ENCODE assay signal across 12 mouse cellular contexts in the genomic region with DNA sequence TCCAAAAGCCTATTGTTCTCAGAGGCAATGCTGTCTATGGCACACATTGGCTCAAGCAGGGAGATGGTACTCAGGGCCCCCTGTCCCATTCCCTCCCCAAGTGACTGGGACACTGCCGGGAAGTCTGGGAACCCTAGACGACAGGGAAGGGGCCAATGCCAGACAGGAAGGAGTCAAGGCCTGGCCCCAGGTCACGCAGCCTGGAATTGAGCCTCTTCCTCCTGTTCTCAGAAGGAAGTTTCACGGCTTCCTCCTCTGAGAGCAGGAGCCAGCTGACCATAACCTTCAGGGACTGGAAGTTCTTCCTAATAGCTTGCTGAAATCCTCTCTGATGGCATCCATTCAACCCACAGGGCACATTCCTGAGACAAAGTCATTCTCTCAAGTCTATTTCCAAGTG. TPM values are rescaled to one million over a fixed set of nuclear protein-coding genes. Genes with fewer than 3 reads are reported as not detected.
DNase-seq lines count a peak whose midpoint lies in the region; ATAC-seq and TF ChIP-seq lines count a peak whose summit lies in the region.
"Had no signal": no experiment of that assay in that cellular context is flagged by ENCODE, and none has a peak within 500 bp of the region (broad histone marks: within the 10 kb centered on the region; RNA-seq: fewer than 3 reads in every experiment).

No protein-coding gene starts in this region.

- WGBS in embryonic facial prominence, embryonic 15.5 days: 51% methylated on average over 4 of the region's 4 CpGs
- 46% methylated on average over 4 of the region's 4 CpGs for WGBS in heart, embryonic 12.5 days
- 23% methylated on average over 4 of the region's 4 CpGs for WGBS in kidney, embryonic 16.5 days
- 51% methylated on average over 4 of the region's 4 CpGs for WGBS in lung, embryonic 15.5 days
- WGBS in cerebellum, adult 2 months: 66% methylated on average over 4 of the region's 4 CpGs
- 83% methylated on average over 4 of the region's 4 CpGs for WGBS in midbrain, embryonic 16.5 days

- peaks cover 49% of the 10 kb centered on the region for H3K4me1 ChIP-seq in embryonic facial prominence, embryonic 15.5 days
- peaks cover 49% of the 10 kb centered on the region for H3K4me1 ChIP-seq in heart, embryonic 12.5 days (replicated peaks)
- H3K4me1 ChIP-seq in kidney, embryonic 16.5 days (ENCODE audit: insufficient read depth, low read length): peaks cover 44% of the 10 kb centered on the region
- H3K4me1 ChIP-seq in lung, embryonic 15.5 days: peaks cover 30% of the 10 kb centered on the region
- H3K4me1 ChIP-seq in cerebellum, adult 2 months (ENCODE audit: control insufficient read depth, insufficient read depth, low read length): no peaks in the 10 kb centered on the region
- no peaks in the 10 kb centered on the region for H3K4me1 ChIP-seq in midbrain, embryonic 16.5 days (ENCODE audit: control insufficient read depth, insufficient read depth, low read length)

- peak overlapping the region; percentile 56; the same call in 1 of the 2 replicates for H3K27ac ChIP-seq in embryonic facial prominence, embryonic 15.5 days (replicated peaks)
- H3K27ac ChIP-seq in heart, embryonic 12.5 days (ENCODE audit: poor library complexity, severe bottlenecking): peak overlapping the region; percentile 60
- peak overlapping the region; percentile 84 for H3K27ac ChIP-seq in kidney, embryonic 16.5 days (ENCODE audit: low read length)
- H3K27ac ChIP-seq in lung, embryonic 15.5 days: peak overlapping the region; percentile 83
- H3K27ac ChIP-seq in cerebellum, adult 2 months (ENCODE audit: insufficient read depth, low read length): no peak overlapping the region
- no peak overlapping the region for H3K27ac ChIP-seq in midbrain, embryonic 16.5 days (ENCODE audit: low read length)
- H3K27ac ChIP-seq: hindbrain, postnatal 0 days had no signal

- no peak for ATAC-seq in embryonic facial prominence, embryonic 15.5 days (ENCODE audit: insufficient number of reproducible peaks, low FRiP score, low TSS enrichment, low read depth)
- peak; percentile 20; the same call in 1 of the 2 replicates for ATAC-seq in heart, embryonic 12.5 days (ENCODE audit: insufficient number of reproducible peaks, low FRiP score)
- no peak for ATAC-seq in kidney, embryonic 16.5 days (ENCODE audit: low FRiP score, low TSS enrichment)
- no peak for ATAC-seq in lung, embryonic 15.5 days (ENCODE audit: borderline replicate concordance, extremely low read depth, low FRiP score, low TSS enrichment)
- no peak for ATAC-seq in erythroid progenitor cell, adult 5-6 weeks (replicated peaks; ENCODE audit: low FRiP score, poor library complexity, severe bottlenecking)
- ATAC-seq in midbrain, embryonic 16.5 days: no peak
- ATAC-seq: hindbrain, postnatal 0 days had no signal

- no peaks in the 10 kb centered on the region for H3K27me3 ChIP-seq in embryonic facial prominence, embryonic 15.5 days
- H3K27me3 ChIP-seq in heart, embryonic 12.5 days (replicated peaks): no peaks in the 10 kb centered on the region
- no peaks in the 10 kb centered on the region for H3K27me3 ChIP-seq in kidney, embryonic 16.5 days (ENCODE audit: insufficient read depth, low read length)
- H3K27me3 ChIP-seq in lung, embryonic 15.5 days: no peaks in the 10 kb centered on the region
- no peaks in the 10 kb centered on the region for H3K27me3 ChIP-seq in cerebellum, adult 2 months (ENCODE audit: control insufficient read depth, insufficient read depth, low read length)
- H3K27me3 ChIP-seq in midbrain, embryonic 16.5 days (ENCODE audit: control insufficient read depth, insufficient read depth, low read depth, low read length): no peaks in the 10 kb centered on the region

- no peak overlapping the region for H3K9ac ChIP-seq in embryonic facial prominence, embryonic 15.5 days
- no peak overlapping the region for H3K9ac ChIP-seq in heart, embryonic 12.5 days
- no peak overlapping the region; the same call in 1 of the 2 replicates for H3K9ac ChIP-seq in kidney, embryonic 16.5 days (replicated peaks; ENCODE audit: low read length)
- H3K9ac ChIP-seq in lung, embryonic 15.5 days: no peak overlapping the region
- H3K9ac ChIP-seq in midbrain, embryonic 16.5 days (ENCODE audit: low read depth, low read length): no peak overlapping the region

- no peaks in the 10 kb centered on the region for H3K36me3 ChIP-seq in embryonic facial prominence, embryonic 15.5 days
- peaks cover 7% of the 10 kb centered on the region; the same call in 1 of the 2 replicates for H3K36me3 ChIP-seq in heart, embryonic 12.5 days
- no peaks in the 10 kb centered on the region for H3K36me3 ChIP-seq in kidney, embryonic 16.5 days (ENCODE audit: insufficient read depth, low read length)
- no peaks in the 10 kb centered on the region for H3K36me3 ChIP-seq in lung, embryonic 15.5 days
- no peaks in the 10 kb centered on the region for H3K36me3 ChIP-seq in midbrain, embryonic 16.5 days (ENCODE audit: control insufficient read depth, insufficient read depth, low read length)

- no peaks in the 10 kb centered on the region for H3K9me3 ChIP-seq in embryonic facial prominence, embryonic 15.5 days (replicated peaks)
- no peaks in the 10 kb centered on the region for H3K9me3 ChIP-seq in heart, embryonic 12.5 days (replicated peaks)
- H3K9me3 ChIP-seq in kidney, embryonic 16.5 days (ENCODE audit: low read length): no peaks in the 10 kb centered on the region
- no peaks in the 10 kb centered on the region for H3K9me3 ChIP-seq in lung, embryonic 15.5 days
- H3K9me3 ChIP-seq in midbrain, embryonic 16.5 days (replicated peaks; ENCODE audit: control insufficient read depth, low read length, poor library complexity, severe bottlenecking): no peaks in the 10 kb centered on the region

- no peak for TF ChIP-seq CTCF in cerebellum, adult 2 months (IDR thresholded peaks at IDR 0.05; ENCODE audit: borderline replicate concordance, insufficient read depth, low read depth, low read length)

- TF ChIP-seq POLR2A in cerebellum, adult 2 months (IDR thresholded peaks at IDR 0.05; ENCODE audit: borderline replicate concordance, insufficient read depth, low read length): no peak

- H3K4me3 ChIP-seq in embryonic facial prominence, embryonic 15.5 days (replicated peaks): no peak overlapping the region
- H3K4me3 ChIP-seq in heart, embryonic 12.5 days: no peak overlapping the region
- H3K4me3 ChIP-seq in kidney, embryonic 16.5 days (ENCODE audit: low read length): no peak overlapping the region
- no peak overlapping the region for H3K4me3 ChIP-seq in lung, embryonic 15.5 days
- H3K4me3 ChIP-seq in cerebellum, adult 2 months (replicated peaks; ENCODE audit: insufficient read depth, low read depth, low read length): no peak overlapping the region
- H3K4me3 ChIP-seq in midbrain, embryonic 16.5 days (ENCODE audit: low read depth, low read length): no peak overlapping the region
- H3K4me3 ChIP-seq: erythroblast, embryonic 14.5 days had no signal

- DNase-seq in cerebellum, adult 2 months: no peak
- DNase-seq in c-Kit-positive CD71-positive TER-119-positive erythroid progenitor cells, embryonic 14.5 days (ENCODE audit: low spot score): no peak

- H3K4me2 ChIP-seq in embryonic facial prominence, embryonic 15.5 days (replicated peaks): no peak overlapping the region
- no peak overlapping the region for H3K4me2 ChIP-seq in heart, embryonic 12.5 days
- no peak overlapping the region for H3K4me2 ChIP-seq in kidney, embryonic 16.5 days (replicated peaks; ENCODE audit: low read depth, low read length)
- no peak overlapping the region for H3K4me2 ChIP-seq in lung, embryonic 15.5 days
- no peak overlapping the region for H3K4me2 ChIP-seq in midbrain, embryonic 16.5 days (ENCODE audit: low read length)

RNA-seq across cellular contexts. Expression of gene Ggta1, which starts 29.6 kb away (rescaled TPM):
- polyA plus RNA-seq in embryonic facial prominence, embryonic 15.5 days (2015; fragmentation: Nextera tagmentation; extraction: Ambion mirVana): 33.5 and 38.3 TPM in 2 replicates
- 46.5 and 47.1 TPM in 2 replicates for polyA plus RNA-seq in heart, embryonic 12.5 days (2016; fragmentation: Nextera tagmentation; extraction: Ambion mirVana)
- 23.3 and 24.2 TPM in 2 replicates for polyA plus RNA-seq in kidney, embryonic 16.5 days (2015; fragmentation: Nextera tagmentation; extraction: Ambion mirVana)
- 19.6 and 20.8 TPM in 2 replicates for polyA plus RNA-seq in lung, embryonic 15.5 days (2015; fragmentation: Nextera tagmentation; extraction: Ambion mirVana)
- 1.2 and 1.5 TPM in 2 replicates for polyA plus RNA-seq in cerebellum, adult 2 months (2012; rRNA removed)
- total RNA-seq in erythroid progenitor cell, adult 5-6 weeks (2015; ENCODE audit: low replicate concordance): 12.2 and 14.4 TPM in 2 replicates
- total RNA-seq in erythroid progenitor cell, adult 5-6 weeks (2017; ENCODE audit: low replicate concordance): 6.2 and 6.8 TPM in 2 replicates
- polyA plus RNA-seq in midbrain, embryonic 16.5 days (2015; fragmentation: Nextera tagmentation; extraction: Ambion mirVana): 6.1 and 6.4 TPM in 2 replicates

RNA-seq across cellular contexts. Expression of gene 4930402F06Rik, which starts 36.5 kb away (rescaled TPM):
- not detected in 2 replicates for polyA plus RNA-seq in embryonic facial prominence, embryonic 15.5 days (2015; fragmentation: Nextera tagmentation; extraction: Ambion mirVana)
- not detected in 2 replicates for polyA plus RNA-seq in heart, embryonic 12.5 days (2016; fragmentation: Nextera tagmentation; extraction: Ambion mirVana)
- not detected in 2 replicates for polyA plus RNA-seq in kidney, embryonic 16.5 days (2015; fragmentation: Nextera tagmentation; extraction: Ambion mirVana)
- polyA plus RNA-seq in lung, embryonic 15.5 days (2015; fragmentation: Nextera tagmentation; extraction: Ambion mirVana): not detected in 2 replicates
- not detected in 2 replicates for polyA plus RNA-seq in cerebellum, adult 2 months (2012; rRNA removed)
- total RNA-seq in erythroid progenitor cell, adult 5-6 weeks (2015; ENCODE audit: low replicate concordance): not detected in 2 replicates
- total RNA-seq in erythroid progenitor cell, adult 5-6 weeks (2017; ENCODE audit: low replicate concordance): not detected in 2 replicates
- not detected in 2 replicates for polyA plus RNA-seq in midbrain, embryonic 16.5 days (2015; fragmentation: Nextera tagmentation; extraction: Ambion mirVana)
- total RNA-seq: hindbrain, postnatal 0 days had no signal
- polyA plus RNA-seq: erythroblast, embryonic 14.5 days; hindbrain, postnatal 0 days; limb, embryonic 11.5 days; neural tube, embryonic 11.5 days had no signal

Comparison
In these comparisons a context has a peak if more than half of its experiments do, and no peak if none do; other contexts are left out.
1. H3K27ac ChIP-seq: peak in embryonic facial prominence, embryonic 15.5 days (single experiment), heart, embryonic 12.5 days (single experiment), kidney, embryonic 16.5 days (single experiment) and lung, embryonic 15.5 days (single experiment); none in cerebellum, adult 2 months (single experiment) and midbrain, embryonic 16.5 days (single experiment).